Mouse (Mus musculus) stomach, embryonic 15.5 days (tissue): ENCODE data around the gene Parg. TPM values are rescaled to one million over a fixed set of nuclear protein-coding genes. Genes with fewer than 3 reads are reported as not detected.
A peak's percentile ranks its signal among the peaks of the same experiment; 100 is the strongest.

Source experiments
- ATAC-seq: fragments of 200-750 bp; cut with Nextera tagmentation; 2 replicates; pipeline ENCODE4 v1.8.0; 2017; ENCODE audit warnings: low read depth, moderate number of reproducible peaks, moderate TSS enrichment; ENCODE audit not compliant: insufficient read depth, low FRiP score
- H3K27ac ChIP-seq: fragments of 300-500 bp; sonication (generic); 2 replicates; pipeline ENCODE4 v1.5.1; 2015; ENCODE audit warnings: mild to moderate bottlenecking, inconsistent platforms
- H3K27me3 ChIP-seq: fragments of 300-500 bp; sonication (generic); replicated peaks from 2 replicates; pipeline ENCODE4 v1.6.1; 2015; ENCODE audit warnings: inconsistent platforms
- H3K36me3 ChIP-seq: fragments of 300-500 bp; sonication (generic); 2 replicates; pipeline ENCODE4 v1.6.1; 2015; ENCODE audit warnings: inconsistent platforms
- H3K4me1 ChIP-seq: fragments of 300-500 bp; sonication (generic); 2 replicates; pipeline ENCODE4 v1.6.1; 2015; ENCODE audit warnings: inconsistent platforms
- H3K4me2 ChIP-seq: fragments of 300-500 bp; sonication (generic); 2 replicates; pipeline ENCODE4 v1.6.1; 2015; ENCODE audit warnings: mild to moderate bottlenecking, inconsistent platforms
- H3K4me3 ChIP-seq: fragments of 300-500 bp; sonication (generic); replicated peaks from 2 replicates; pipeline ENCODE4 v1.5.1; 2015; ENCODE audit warnings: inconsistent platforms
- H3K9ac ChIP-seq: fragments of 300-500 bp; sonication (generic); 2 replicates; pipeline ENCODE4 v1.6.1; 2015; ENCODE audit warnings: inconsistent platforms
- H3K9me3 ChIP-seq: fragments of 300-500 bp; sonication (generic); 2 replicates; pipeline ENCODE4 v1.6.1; 2016; ENCODE audit warnings: inconsistent platforms
- WGBS: fragments of 180-500 bp; shearing (Covaris S2); methylation state at CpG from one replicate; pipeline ENCODE4 v1.1.7; 2015; 5-methylcytosine and 5-hydroxymethylcytosine counted together
- polyA plus RNA-seq: library from polyadenylated mRNA; unstranded; fragments of >200 nt; fragmentation: Nextera tagmentation; extraction: Ambion mirVana; gene quantifications from 2 replicates; pipeline ENCODE4 v1.2.1, GENCODE M21; 2015

Gene Parg
- 34.2 and 41.6 TPM in 2 replicates for polyA plus RNA-seq

- under 1% methylated on average over 77 of the region's 77 CpGs for WGBS
- H3K4me2 ChIP-seq: peak within 1 kb of the TSS; percentile 72
- peak; percentile 92 for ATAC-seq
These were observed at the start of gene Parg, which contains the start of gene Timm23 for GRCm38 (mm10) chr14:32201791-32202451. Gene Parg, plus strand, starts transcription at chr14:32201949. Gene Timm23, minus strand, starts transcription at chr14:32201898.

GRCm38 (mm10) chr14:32152243-32152965 is 49.3 kb upstream of the Parg start:
- no peak overlapping the region for H3K4me2 ChIP-seq
- no peaks in the 10 kb centered on the region for H3K27me3 ChIP-seq
- no peak overlapping the region for H3K9ac ChIP-seq
- 89% methylated on average over 18 of the region's 18 CpGs for WGBS
- no peak overlapping the region for H3K27ac ChIP-seq
- no peak overlapping the region for H3K4me3 ChIP-seq
- ATAC-seq: no peak
- no peaks in the 10 kb centered on the region for H3K4me1 ChIP-seq
- H3K36me3 ChIP-seq: no peaks in the 10 kb centered on the region
- H3K9me3 ChIP-seq: no peaks in the 10 kb centered on the region

More at GRCm38 (mm10) chr14:32201791-32202451, at the start of gene Parg, which contains the start of gene Timm23:
- Histone ChIP-seq H3K4me1 (peaks cover 21% of the 10 kb centered on the region), H3K4me3 (peak within 1 kb of the TSS; percentile 98), H3K9me3 (no peaks in the 10 kb centered on the region), H3K27ac (peak within 1 kb of the TSS; percentile 79), H3K36me3 (peaks cover 9% of the 10 kb centered on the region), H3K9ac (peak within 1 kb of the TSS; percentile 98), H3K27me3 (no peaks in the 10 kb centered on the region)

GRCm38 (mm10) chr14:32153156-32153555 is 48.6 kb upstream of the Parg start:
- Histone ChIP-seq H3K36me3 (no peaks in the 10 kb centered on the region), H3K4me1 (no peaks in the 10 kb centered on the region), H3K4me2 (no peak overlapping the region), H3K27ac (no peak overlapping the region), H3K27me3 (no peaks in the 10 kb centered on the region), H3K9ac (no peak overlapping the region), H3K9me3 (no peaks in the 10 kb centered on the region), H3K4me3 (no peak overlapping the region)
- 96% methylated on average over 2 of the region's 2 CpGs for WGBS
- no peak for ATAC-seq

DNA sequence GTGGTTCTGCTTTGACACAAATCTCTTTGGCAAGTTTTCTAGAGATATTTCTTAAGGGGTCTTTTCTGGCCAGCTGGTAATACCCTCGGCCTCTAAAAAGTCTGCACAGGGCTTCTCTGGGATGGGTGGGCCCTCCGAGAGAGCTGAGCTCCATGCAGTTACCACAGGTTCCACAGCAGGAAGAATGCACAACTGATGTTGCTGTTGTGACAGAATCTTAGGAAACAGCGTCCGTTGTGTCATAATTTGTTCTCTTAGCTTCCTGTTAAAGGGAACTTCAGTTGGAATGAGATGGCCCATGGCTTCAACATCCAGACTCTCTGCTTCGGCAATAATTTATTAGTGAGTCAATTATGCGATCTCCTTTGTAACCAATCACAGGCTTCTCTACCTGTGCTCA is 47.0 kb upstream of the Parg start:
- Histone ChIP-seq H3K27me3 (no peaks in the 10 kb centered on the region), H3K9me3 (no peaks in the 10 kb centered on the region), H3K27ac (no peak overlapping the region), H3K36me3 (no peaks in the 10 kb centered on the region), H3K9ac (no peak overlapping the region), H3K4me1 (peaks cover 5% of the 10 kb centered on the region; the same call in 1 of the 2 replicates), H3K4me3 (no peak overlapping the region), H3K4me2 (no peak overlapping the region)
- no peak for ATAC-seq
- 83% methylated on average over 6 of the region's 6 CpGs for WGBS

- H3K9me3 ChIP-seq: no peaks in the 10 kb centered on the region
- WGBS: 51% methylated on average over 4 of the region's 4 CpGs
- peak; percentile 7; the same call in 1 of the 2 replicates for ATAC-seq
- H3K4me3 ChIP-seq: peak overlapping the region; percentile 96
- H3K27me3 ChIP-seq: no peaks in the 10 kb centered on the region
- H3K4me2 ChIP-seq: peak overlapping the region; percentile 78
- no peak overlapping the region for H3K9ac ChIP-seq
- H3K36me3 ChIP-seq: no peaks in the 10 kb centered on the region
- peak overlapping the region; percentile 6; the same call in 1 of the 2 replicates for H3K27ac ChIP-seq
- peaks cover 21% of the 10 kb centered on the region for H3K4me1 ChIP-seq
These were observed 42.5 kb upstream of the Parg start for GRCm38 (mm10) chr14:32159150-32159670.

GRCm38 (mm10) chr14:32159690-32160246 is 42.0 kb upstream of the Parg start, which contains the start of gene Ncoa4:
Gene Ncoa4, plus strand, starts transcription at chr14:32159865.
- WGBS: under 1% methylated on average over 40 of the region's 40 CpGs
- H3K27me3 ChIP-seq: no peaks in the 10 kb centered on the region
- ATAC-seq: peak; percentile 92
- peak within 1 kb of the TSS; percentile 91 for H3K27ac ChIP-seq
- peaks cover 21% of the 10 kb centered on the region for H3K4me1 ChIP-seq
- peak within 1 kb of the TSS; percentile 78 for H3K4me2 ChIP-seq
- H3K9me3 ChIP-seq: no peaks in the 10 kb centered on the region
- H3K36me3 ChIP-seq: no peaks in the 10 kb centered on the region
- peak within 1 kb of the TSS; percentile 98 for H3K9ac ChIP-seq
- peak within 1 kb of the TSS; percentile 96 for H3K4me3 ChIP-seq

GRCm38 (mm10) chr14:32160563-32160962 is 41.2 kb upstream of the Parg start:
- H3K27me3 ChIP-seq: no peaks in the 10 kb centered on the region
- H3K4me3 ChIP-seq: peak overlapping the region; percentile 96
- peak overlapping the region; percentile 78 for H3K4me2 ChIP-seq
- no peak for ATAC-seq
- H3K36me3 ChIP-seq: no peaks in the 10 kb centered on the region
- 21% methylated on average over 7 of the region's 7 CpGs for WGBS
- H3K27ac ChIP-seq: peak overlapping the region; percentile 91
- H3K4me1 ChIP-seq: peaks cover 26% of the 10 kb centered on the region
- no peaks in the 10 kb centered on the region for H3K9me3 ChIP-seq
- H3K9ac ChIP-seq: peak overlapping the region; percentile 98

- Histone ChIP-seq H3K4me2 (peak overlapping the region; percentile 78), H3K4me3 (peak overlapping the region; percentile 96; the same call in 1 of the 2 replicates), H3K27me3 (no peaks in the 10 kb centered on the region), H3K4me1 (peaks cover 26% of the 10 kb centered on the region), H3K9me3 (no peaks in the 10 kb centered on the region), H3K36me3 (no peaks in the 10 kb centered on the region), H3K27ac (peak overlapping the region; percentile 91; the same call in 1 of the 2 replicates), H3K9ac (no peak overlapping the region)
- ATAC-seq: peak; percentile 23; the same call in 1 of the 2 replicates
- WGBS: 74% methylated on average over 12 of the region's 12 CpGs
These were observed 40.5 kb upstream of the Parg start for GRCm38 (mm10) chr14:32161090-32161885.

DNA sequence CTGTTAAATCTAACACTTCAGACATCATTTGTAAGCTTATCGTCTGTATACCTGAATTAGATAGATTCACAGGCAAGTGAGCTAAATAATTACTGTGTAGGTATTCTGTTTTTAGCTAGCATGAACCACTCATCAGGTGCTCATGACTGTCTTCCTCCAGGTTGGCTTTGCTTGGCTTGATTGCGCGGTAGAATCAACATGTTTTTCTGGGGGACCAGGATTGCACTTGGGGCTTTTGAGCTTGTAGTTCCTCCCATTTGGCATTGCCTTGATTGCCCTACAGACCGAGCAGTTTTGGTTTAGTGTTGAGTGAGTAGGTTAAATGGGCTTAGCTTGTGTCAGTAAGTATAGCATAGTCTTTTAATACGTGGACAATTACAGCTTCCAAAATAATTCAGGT is 39.5 kb upstream of the Parg start:
- H3K4me3 ChIP-seq: no peak overlapping the region
- peak overlapping the region; percentile 78; the same call in 1 of the 2 replicates for H3K4me2 ChIP-seq
- H3K36me3 ChIP-seq: no peaks in the 10 kb centered on the region
- 92% methylated on average over 5 of the region's 5 CpGs for WGBS
- no peaks in the 10 kb centered on the region for H3K27me3 ChIP-seq
- H3K4me1 ChIP-seq: peaks cover 26% of the 10 kb centered on the region
- H3K9ac ChIP-seq: no peak overlapping the region
- no peak for ATAC-seq
- no peak overlapping the region for H3K27ac ChIP-seq
- H3K9me3 ChIP-seq: no peaks in the 10 kb centered on the region

DNA sequence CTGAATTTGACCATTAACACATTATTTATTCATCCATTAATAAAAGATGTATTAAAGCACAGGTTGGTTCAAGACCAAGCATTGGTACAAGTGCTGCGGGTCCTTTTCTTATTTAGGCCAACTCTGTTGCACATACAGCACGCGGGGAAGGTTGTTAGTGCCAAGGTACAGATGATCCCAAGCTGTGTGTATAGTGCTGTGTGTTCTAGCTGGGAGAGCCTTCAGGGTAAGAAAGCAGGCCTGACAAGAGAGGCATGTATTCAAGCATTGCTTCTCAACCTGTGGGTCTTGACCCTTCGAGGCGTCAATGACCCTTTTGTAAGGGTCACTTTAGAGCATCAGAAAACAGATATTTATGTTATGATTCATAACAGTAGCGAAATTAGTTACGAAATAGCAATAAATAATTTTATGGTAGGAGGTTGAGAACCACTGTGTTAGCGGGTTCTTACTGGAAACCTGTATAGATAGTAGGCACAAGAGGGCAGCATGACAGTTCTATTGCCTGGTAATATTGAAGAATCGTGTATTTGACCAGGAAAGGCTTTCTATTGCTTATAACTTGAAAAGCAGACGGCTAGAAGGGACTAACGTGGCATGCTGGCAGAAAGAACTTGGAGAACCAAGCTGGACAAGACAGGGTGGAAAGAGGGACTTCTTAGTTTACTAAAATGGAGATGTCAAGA is 38.4 kb upstream of the Parg start:
- Histone ChIP-seq H3K36me3 (no peaks in the 10 kb centered on the region), H3K4me1 (peaks cover 28% of the 10 kb centered on the region), H3K27ac (no peak overlapping the region), H3K4me3 (no peak overlapping the region), H3K9me3 (no peaks in the 10 kb centered on the region), H3K4me2 (no peak overlapping the region), H3K9ac (no peak overlapping the region), H3K27me3 (no peaks in the 10 kb centered on the region)
- WGBS: 88% methylated on average over 11 of the region's 11 CpGs
- no peak for ATAC-seq
